Mouse (Mus musculus): ENCODE results near the gene Hsp90b1.
"Not testable (repeated sequence)": the region's sequence is repeated elsewhere in the genome, so short reads cannot be mapped to it uniquely, and the experiment has no call there.

Hsp90b1 gene

GRCm38 (mm10) chr10:86705318-86705921 is at the start of gene Hsp90b1, which contains the start of gene Ttc41:
Hsp90b1 (minus strand) TSS chr10:86705509.
Ttc41 (plus strand) TSS chr10:86705811.
- peak; percentile 99 for DNase-seq (ENCODE audit: low spot score)

- no peak for DNase-seq (ENCODE audit: low spot score)
Measured at GRCm38 (mm10) chr10:86744306-86744705, 39.0 kb upstream of the Hsp90b1 start.

GRCm38 (mm10) chr10:86742918-86743317 is 37.6 kb upstream of the Hsp90b1 start:
- no peak for DNase-seq (ENCODE audit: low spot score)

- DNase-seq (ENCODE audit: low spot score), result no peak
Measured at GRCm38 (mm10) chr10:86735036-86735435, 29.7 kb upstream of the Hsp90b1 start.

- DNase-seq (ENCODE audit: low spot score), result no peak
Measured at GRCm38 (mm10) chr10:86731500-86731863, 26.2 kb upstream of the Hsp90b1 start.

GRCm38 (mm10) chr10:86730823-86731499 is 25.7 kb upstream of the Hsp90b1 start:
- DNase-seq (ENCODE audit: low spot score), result peak; percentile 93

GRCm38 (mm10) chr10:86728176-86728575 is 22.9 kb upstream of the Hsp90b1 start:
- no peak for DNase-seq (ENCODE audit: low spot score)

- peak; percentile 66 for DNase-seq (ENCODE audit: low spot score)
Measured at GRCm38 (mm10) chr10:86727548-86727980, 22.3 kb upstream of the Hsp90b1 start.

GRCm38 (mm10) chr10:86712156-86712555 is 6.8 kb upstream of the Hsp90b1 start:
- DNase-seq (ENCODE audit: low spot score), result no peak

GRCm38 (mm10) chr10:86707134-86707533 is 1.8 kb upstream of the Hsp90b1 start:
- DNase-seq (ENCODE audit: low spot score), result no peak

- peak; percentile 96 for DNase-seq (ENCODE audit: low spot score)
Measured at GRCm38 (mm10) chr10:86705922-86706752, 828 bp upstream of the Hsp90b1 start.

- peak; percentile 72 for DNase-seq (ENCODE audit: low spot score)
Measured at GRCm38 (mm10) chr10:86704589-86705191, 619 bp downstream of the Hsp90b1 start.

GRCm38 (mm10) chr10:86704141-86704540 is 1.2 kb downstream of the Hsp90b1 start:
- DNase-seq (ENCODE audit: low spot score), result no peak

- no peak for DNase-seq (ENCODE audit: low spot score)
Measured at GRCm38 (mm10) chr10:86703375-86703774, 1.9 kb downstream of the Hsp90b1 start.

GRCm38 (mm10) chr10:86702312-86702920 is 2.9 kb downstream of the Hsp90b1 start:
- peak; percentile 40 for DNase-seq (ENCODE audit: low spot score)

- no peak for DNase-seq (ENCODE audit: low spot score)
Measured at GRCm38 (mm10) chr10:86700973-86701372, 4.3 kb downstream of the Hsp90b1 start.

GRCm38 (mm10) chr10:86700251-86700650 is 5.1 kb downstream of the Hsp90b1 start:
- DNase-seq (ENCODE audit: low spot score), result no peak

- DNase-seq (ENCODE audit: low spot score), result peak; percentile 12
Measured at GRCm38 (mm10) chr10:86686017-86686360, 19.3 kb downstream of the Hsp90b1 start.

GRCm38 (mm10) chr10:86685179-86686016 is 19.9 kb downstream of the Hsp90b1 start:
- DNase-seq (ENCODE audit: low spot score), result peak; percentile 83

GRCm38 (mm10) chr10:86684797-86685178 is 20.5 kb downstream of the Hsp90b1 start:
- not testable (repeated sequence) for DNase-seq (ENCODE audit: low spot score)

- DNase-seq (ENCODE audit: low spot score), result not testable (repeated sequence)
Measured at GRCm38 (mm10) chr10:86670550-86670949, 34.8 kb downstream of the Hsp90b1 start.

Measured in embryo, embryonic 10.5 days (tissue).